Mouse (Mus musculus): ENCODE measurements around the gene Depdc7. TPM values are rescaled to one million over a fixed set of nuclear protein-coding genes. Genes with fewer than 3 reads are reported as not detected.
A peak's percentile ranks its signal among the peaks of the same experiment; 100 is the strongest.

The Depdc7 gene
- polyA plus RNA-seq, 1 experiment from 2014 or later = 19.8 TPM

GRCm38 (mm10) chr2:104703158-104703557 is 39.5 kb downstream of the Depdc7 start:
- TF ChIP-seq CTCF (IDR thresholded peaks at IDR 0.05) = no peak
- ATAC-seq (no peak), DNase-seq (ENCODE audit: low read depth, low spot score) (no peak)
- POLR2A ChIA-PET = interaction anchor here (0.6 kb wide), 1 partner anchor 8 kb away, joined by 6 read pairs; no protein-coding TSS in a partner anchor
- CTCF ChIA-PET = interaction anchor here (2.7 kb wide), 1 partner anchor 18 kb away, joined by 14 read pairs; no protein-coding TSS in a partner anchor
- in situ Hi-C loops (cut with MboI; ENCODE audit: low pct_unique_long_range_greater_than_20kb) = no loop called here
- no peaks in the 10 kb centered on the region for H3K27me3 ChIP-seq

- no peak for ATAC-seq
Measured at GRCm38 (mm10) chr2:104699659-104700058, 43.0 kb downstream of the Depdc7 start.

GRCm38 (mm10) chr2:104692551-104692950 is 50.1 kb downstream of the Depdc7 start:
- ChIA-PET CTCF (no interaction called here), POLR2A (no interaction called here)
- no peak for DNase-seq (ENCODE audit: low read depth, low spot score)
- in situ Hi-C loops (cut with MboI; ENCODE audit: low pct_unique_long_range_greater_than_20kb) = no loop called here
- no peak for TF ChIP-seq CTCF (IDR thresholded peaks at IDR 0.05)
- no peaks in the 10 kb centered on the region for H3K27me3 ChIP-seq
- ATAC-seq = no peak

More at GRCm38 (mm10) chr2:104699659-104700058, 43.0 kb downstream of the Depdc7 start:
- no peak for TF ChIP-seq CTCF (IDR thresholded peaks at IDR 0.05)
- in situ Hi-C loops (cut with MboI; ENCODE audit: low pct_unique_long_range_greater_than_20kb) = no loop called here
- CTCF ChIA-PET = no interaction called here
- POLR2A ChIA-PET = no interaction called here
- H3K27me3 ChIP-seq = no peaks in the 10 kb centered on the region
- no peak for DNase-seq (ENCODE audit: low read depth, low spot score)

GRCm38 (mm10) chr2:104690720-104691119 is 52.0 kb downstream of the Depdc7 start:
- DNase-seq (ENCODE audit: low read depth, low spot score) = no peak
- no peak for TF ChIP-seq CTCF (IDR thresholded peaks at IDR 0.05)
- ATAC-seq = no peak
- in situ Hi-C loops (cut with MboI; ENCODE audit: low pct_unique_long_range_greater_than_20kb) = no loop called here
- ChIA-PET CTCF (no interaction called here), POLR2A (no interaction called here)
- H3K27me3 ChIP-seq = no peaks in the 10 kb centered on the region

- CTCF ChIA-PET = interaction anchor here (0.9 kb wide), 1 partner anchor 142 kb away, joined by 4 read pairs; no protein-coding TSS in a partner anchor
- POLR2A ChIA-PET = no interaction called here
- DNase-seq (ENCODE audit: low read depth, low spot score) (no peak), ATAC-seq (no peak)
- TF ChIP-seq CTCF (IDR thresholded peaks at IDR 0.05) = no peak
- no peaks in the 10 kb centered on the region for H3K27me3 ChIP-seq
- in situ Hi-C loops (cut with MboI; ENCODE audit: low pct_unique_long_range_greater_than_20kb) = no loop called here
Measured at GRCm38 (mm10) chr2:104688724-104689123, 54.0 kb downstream of the Depdc7 start.

- TF ChIP-seq CTCF (IDR thresholded peaks at IDR 0.05) = no peak
- H3K27me3 ChIP-seq = no peaks in the 10 kb centered on the region
- in situ Hi-C loops (cut with MboI; ENCODE audit: low pct_unique_long_range_greater_than_20kb) = no loop called here
- ChIA-PET POLR2A (no interaction called here), CTCF (interaction anchor here (0.9 kb wide), 1 partner anchor 143 kb away, joined by 4 read pairs; no protein-coding TSS in a partner anchor)
- no peak for ATAC-seq
- DNase-seq (ENCODE audit: low read depth, low spot score) = no peak
Measured at GRCm38 (mm10) chr2:104688321-104688720, 54.4 kb downstream of the Depdc7 start.

- in situ Hi-C loops (cut with MboI; ENCODE audit: low pct_unique_long_range_greater_than_20kb) = no loop called here
- DNase-seq (ENCODE audit: low read depth, low spot score) = no peak
- no peak for ATAC-seq
- no peaks in the 10 kb centered on the region for H3K27me3 ChIP-seq
- TF ChIP-seq CTCF (IDR thresholded peaks at IDR 0.05) = no peak
- POLR2A ChIA-PET = no interaction called here
- CTCF ChIA-PET = interaction anchor here (0.6 kb wide), 1 partner anchor 31 kb away, joined by 3 read pairs; no protein-coding TSS in a partner anchor
Measured at GRCm38 (mm10) chr2:104687261-104687660, 55.4 kb downstream of the Depdc7 start.

- TF ChIP-seq CTCF (IDR thresholded peaks at IDR 0.05) = peak; percentile 97
- ATAC-seq (peak; percentile 87), DNase-seq (ENCODE audit: low read depth, low spot score) (no peak)
- POLR2A ChIA-PET = no interaction called here
- CTCF ChIA-PET = interaction anchor here (0.5 to 2.5 kb wide), 40 partner anchors 9 to 353 kb away, joined by 3 to 18 read pairs (median 4); partner anchors contain the start of genes Depdc7, Pin1rt1 and Tcp11l1
- in situ Hi-C loops (cut with MboI; ENCODE audit: low pct_unique_long_range_greater_than_20kb) = no loop called here
- H3K27me3 ChIP-seq = no peaks in the 10 kb centered on the region
Measured at GRCm38 (mm10) chr2:104685418-104685817, 57.3 kb downstream of the Depdc7 start.

GRCm38 (mm10) chr2:104684771-104685170 is 57.9 kb downstream of the Depdc7 start:
- H3K27me3 ChIP-seq = no peaks in the 10 kb centered on the region
- ChIA-PET POLR2A (interaction anchor here (1.0 kb wide), 1 partner anchor 78 kb away, joined by 3 read pairs; no protein-coding TSS in a partner anchor), CTCF (interaction anchor here (0.6 to 2.5 kb wide), 32 partner anchors 8 to 353 kb away, joined by 3 to 18 read pairs (median 4); partner anchors contain the start of genes Depdc7, Pin1rt1 and Tcp11l1)
- no peak for TF ChIP-seq CTCF (IDR thresholded peaks at IDR 0.05)
- no peak for ATAC-seq
- no peak for DNase-seq (ENCODE audit: low read depth, low spot score)
- in situ Hi-C loops (cut with MboI; ENCODE audit: low pct_unique_long_range_greater_than_20kb) = loop anchor here (5.0 kb wide), 1 partner anchor 68 kb away; no protein-coding TSS in a partner anchor

- H3K27me3 ChIP-seq = no peaks in the 10 kb centered on the region
- CTCF ChIA-PET = interaction anchor here (1.6 kb wide), 1 partner anchor 8 kb away, joined by 5 read pairs; no protein-coding TSS in a partner anchor
- no peak for ATAC-seq
- no peak for TF ChIP-seq CTCF (IDR thresholded peaks at IDR 0.05)
- in situ Hi-C loops (cut with MboI; ENCODE audit: low pct_unique_long_range_greater_than_20kb) = no loop called here
- DNase-seq (ENCODE audit: low read depth, low spot score) = no peak
- POLR2A ChIA-PET = no interaction called here
Measured at GRCm38 (mm10) chr2:104677326-104677725, 65.4 kb downstream of the Depdc7 start.

Other genes with a start within 250 kb of the Depdc7 start
- 45.5 TPM for gene Hipk3, start 248.4 kb downstream of the Depdc7 start, polyA plus RNA-seq (2021)
- 30.9 TPM for gene Cstf3, start 152.4 kb downstream of the Depdc7 start, polyA plus RNA-seq (2021)
- gene Tcp11l1, start 30.7 kb downstream of the Depdc7 start, polyA plus RNA-seq (2021) = 26.0 TPM
- gene Pin1rt1, start 26.5 kb downstream of the Depdc7 start, polyA plus RNA-seq (2021) = 0.06 TPM
- 20.2 TPM for gene Qser1, start 73.9 kb upstream of the Depdc7 start, polyA plus RNA-seq (2021)
- 6.5 TPM for gene Prrg4, start 107.0 kb upstream of the Depdc7 start, polyA plus RNA-seq (2021)
- gene Ccdc73, start 124.9 kb upstream of the Depdc7 start, polyA plus RNA-seq (2021) = 4.8 TPM

Measured in Patski (cell line).